Mouse (Mus musculus): ENCODE data around the gene Ly6f. TPM values are rescaled to one million over a fixed set of nuclear protein-coding genes. Genes with fewer than 3 reads are reported as not detected.
"Not testable (repeated sequence)": the region's sequence is repeated elsewhere in the genome, so short reads cannot be mapped to it uniquely, and the experiment has no call there.

The Ly6f gene
- polyA plus RNA-seq, 1 experiment from 2014 or later, result not detected

- H3K27me3 ChIP-seq (replicated peaks; ENCODE audit: control insufficient read depth, insufficient read depth, low read length), result no peaks in the 10 kb centered on the region
- no peaks in the 10 kb centered on the region for H3K4me1 ChIP-seq (ENCODE audit: control insufficient read depth, insufficient read depth, low read length)
- whole genome bisulfite sequencing, result 81% methylated on average over 5 of the region's 5 CpGs
- H3K9me3 ChIP-seq (replicated peaks; ENCODE audit: control insufficient read depth, low read length), result no peaks in the 10 kb centered on the region
- H3K4me2 ChIP-seq (ENCODE audit: low read length), result no peak overlapping the region
- H3K9ac ChIP-seq (ENCODE audit: low read length), result no peak overlapping the region
- H3K36me3 ChIP-seq (ENCODE audit: control insufficient read depth, insufficient read depth, low read length), result no peaks in the 10 kb centered on the region
- DNase-seq (ENCODE audit: low spot score) (no peak), ATAC-seq (no peak)
- H3K4me3 ChIP-seq (ENCODE audit: low read depth, low read length), result no peak overlapping the region
- H3K27ac ChIP-seq (ENCODE audit: low read depth, low read length), result no peak overlapping the region
Observed at GRCm38 (mm10) chr15:75268916-75269829, 952 bp downstream of the Ly6f start.

GRCm38 (mm10) chr15:75270169-75270568 lies 1.9 kb downstream of the Ly6f start:
- H3K9ac ChIP-seq (ENCODE audit: low read length), result no peak overlapping the region
- no peak for DNase-seq (ENCODE audit: low spot score)

GRCm38 (mm10) chr15:75270691-75271362 lies 2.6 kb downstream of the Ly6f start:
- H3K36me3 ChIP-seq (ENCODE audit: control insufficient read depth, insufficient read depth, low read length), result no peaks in the 10 kb centered on the region
- no peaks in the 10 kb centered on the region for H3K9me3 ChIP-seq (replicated peaks; ENCODE audit: control insufficient read depth, low read length)
- ATAC-seq (no peak), DNase-seq (ENCODE audit: low spot score) (no peak)
- H3K9ac ChIP-seq (ENCODE audit: low read length), result no peak overlapping the region
- no peak overlapping the region for H3K27ac ChIP-seq (ENCODE audit: low read depth, low read length)
- no peak overlapping the region for H3K4me2 ChIP-seq (ENCODE audit: low read length)
- no peak overlapping the region for H3K4me3 ChIP-seq (ENCODE audit: low read depth, low read length)
- no peaks in the 10 kb centered on the region for H3K27me3 ChIP-seq (replicated peaks; ENCODE audit: control insufficient read depth, insufficient read depth, low read length)
- H3K4me1 ChIP-seq (ENCODE audit: control insufficient read depth, insufficient read depth, low read length), result no peaks in the 10 kb centered on the region
- 84% methylated on average over 3 of the region's 3 CpGs for WGBS

More at GRCm38 (mm10) chr15:75270169-75270568, 1.9 kb downstream of the Ly6f start:
- H3K9me3 ChIP-seq (replicated peaks; ENCODE audit: control insufficient read depth, low read length), result no peaks in the 10 kb centered on the region
- no peaks in the 10 kb centered on the region for H3K4me1 ChIP-seq (ENCODE audit: control insufficient read depth, insufficient read depth, low read length)
- H3K36me3 ChIP-seq (ENCODE audit: control insufficient read depth, insufficient read depth, low read length), result no peaks in the 10 kb centered on the region
- no peak overlapping the region for H3K27ac ChIP-seq (ENCODE audit: low read depth, low read length)
- no peaks in the 10 kb centered on the region for H3K27me3 ChIP-seq (replicated peaks; ENCODE audit: control insufficient read depth, insufficient read depth, low read length)
- no peak overlapping the region for H3K4me2 ChIP-seq (ENCODE audit: low read length)
- no peak overlapping the region for H3K4me3 ChIP-seq (ENCODE audit: low read depth, low read length)
- ATAC-seq, result no peak

GRCm38 (mm10) chr15:75271426-75271825 lies 3.2 kb downstream of the Ly6f start:
- Histone ChIP-seq H3K27me3 (replicated peaks; ENCODE audit: control insufficient read depth, insufficient read depth, low read length) (no peaks in the 10 kb centered on the region), H3K36me3 (ENCODE audit: control insufficient read depth, insufficient read depth, low read length) (no peaks in the 10 kb centered on the region), H3K4me3 (ENCODE audit: low read depth, low read length) (no peak overlapping the region), H3K4me1 (ENCODE audit: control insufficient read depth, insufficient read depth, low read length) (no peaks in the 10 kb centered on the region), H3K27ac (ENCODE audit: low read depth, low read length) (no peak overlapping the region), H3K4me2 (ENCODE audit: low read length) (no peak overlapping the region), H3K9ac (ENCODE audit: low read length) (no peak overlapping the region), H3K9me3 (replicated peaks; ENCODE audit: control insufficient read depth, low read length) (no peaks in the 10 kb centered on the region)
- ATAC-seq (no peak), DNase-seq (ENCODE audit: low spot score) (no peak)
- WGBS, result 75% methylated on average over 1 of the region's 1 CpGs

GRCm38 (mm10) chr15:75271891-75272290 lies 3.7 kb downstream of the Ly6f start:
- 79% methylated on average over 3 of the region's 3 CpGs for WGBS
- DNase-seq (ENCODE audit: low spot score), result no peak
- Histone ChIP-seq H3K4me1 (ENCODE audit: control insufficient read depth, insufficient read depth, low read length) (no peaks in the 10 kb centered on the region), H3K36me3 (ENCODE audit: control insufficient read depth, insufficient read depth, low read length) (no peaks in the 10 kb centered on the region), H3K9me3 (replicated peaks; ENCODE audit: control insufficient read depth, low read length) (no peaks in the 10 kb centered on the region), H3K9ac (ENCODE audit: low read length) (no peak overlapping the region), H3K27ac (ENCODE audit: low read depth, low read length) (no peak overlapping the region), H3K27me3 (replicated peaks; ENCODE audit: control insufficient read depth, insufficient read depth, low read length) (no peaks in the 10 kb centered on the region), H3K4me3 (ENCODE audit: low read depth, low read length) (no peak overlapping the region), H3K4me2 (ENCODE audit: low read length) (no peak overlapping the region)
- ATAC-seq, result no peak

- H3K36me3 ChIP-seq (ENCODE audit: control insufficient read depth, insufficient read depth, low read length), result not testable (repeated sequence)
Observed at GRCm38 (mm10) chr15:75281991-75282390, 13.8 kb downstream of the Ly6f start.

GRCm38 (mm10) chr15:75286512-75286911 lies 18.3 kb downstream of the Ly6f start:
- H3K9me3 ChIP-seq (replicated peaks; ENCODE audit: control insufficient read depth, low read length); H3K4me3 ChIP-seq (ENCODE audit: low read depth, low read length); H3K27ac ChIP-seq (ENCODE audit: low read depth, low read length); DNase-seq (ENCODE audit: low spot score); H3K27me3 ChIP-seq (replicated peaks; ENCODE audit: control insufficient read depth, insufficient read depth, low read length); H3K9ac ChIP-seq (ENCODE audit: low read length); H3K4me1 ChIP-seq (ENCODE audit: control insufficient read depth, insufficient read depth, low read length); H3K36me3 ChIP-seq (ENCODE audit: control insufficient read depth, insufficient read depth, low read length); ATAC-seq; H3K4me2 ChIP-seq (ENCODE audit: low read length): not testable (repeated sequence)
- 85% methylated on average over 4 of the region's 4 CpGs for WGBS

More at GRCm38 (mm10) chr15:75281991-75282390, 13.8 kb downstream of the Ly6f start:
- H3K4me1 ChIP-seq (ENCODE audit: control insufficient read depth, insufficient read depth, low read length); H3K9me3 ChIP-seq (replicated peaks; ENCODE audit: control insufficient read depth, low read length); DNase-seq (ENCODE audit: low spot score); H3K27ac ChIP-seq (ENCODE audit: low read depth, low read length); H3K4me3 ChIP-seq (ENCODE audit: low read depth, low read length); H3K4me2 ChIP-seq (ENCODE audit: low read length); H3K27me3 ChIP-seq (replicated peaks; ENCODE audit: control insufficient read depth, insufficient read depth, low read length); ATAC-seq; H3K9ac ChIP-seq (ENCODE audit: low read length): not testable (repeated sequence)
- 59% methylated on average over 5 of the region's 5 CpGs for WGBS

GRCm38 (mm10) chr15:75292377-75292776 lies 24.2 kb downstream of the Ly6f start:
- H3K9me3 ChIP-seq (replicated peaks; ENCODE audit: control insufficient read depth, low read length), result no peaks in the 10 kb centered on the region
- ATAC-seq (no peak), DNase-seq (ENCODE audit: low spot score) (no peak)
- H3K4me3 ChIP-seq (ENCODE audit: low read depth, low read length), result no peak overlapping the region
- no peak overlapping the region for H3K27ac ChIP-seq (ENCODE audit: low read depth, low read length)
- H3K4me2 ChIP-seq (ENCODE audit: low read length), result no peak overlapping the region
- H3K9ac ChIP-seq (ENCODE audit: low read length), result no peak overlapping the region
- H3K4me1 ChIP-seq (ENCODE audit: control insufficient read depth, insufficient read depth, low read length), result no peaks in the 10 kb centered on the region
- WGBS, result 90% methylated on average over 1 of the region's 1 CpGs
- H3K36me3 ChIP-seq (ENCODE audit: control insufficient read depth, insufficient read depth, low read length), result no peaks in the 10 kb centered on the region
- H3K27me3 ChIP-seq (replicated peaks; ENCODE audit: control insufficient read depth, insufficient read depth, low read length), result no peaks in the 10 kb centered on the region

- H3K9ac ChIP-seq (ENCODE audit: low read length), result no peak overlapping the region
- no peak overlapping the region for H3K27ac ChIP-seq (ENCODE audit: low read depth, low read length)
- ATAC-seq, result no peak
- no peak overlapping the region for H3K4me2 ChIP-seq (ENCODE audit: low read length)
- WGBS, result 90% methylated on average over 7 of the region's 7 CpGs
- no peaks in the 10 kb centered on the region for H3K27me3 ChIP-seq (replicated peaks; ENCODE audit: control insufficient read depth, insufficient read depth, low read length)
- DNase-seq (ENCODE audit: low spot score), result no peak
- H3K4me1 ChIP-seq (ENCODE audit: control insufficient read depth, insufficient read depth, low read length), result no peaks in the 10 kb centered on the region
- no peaks in the 10 kb centered on the region for H3K36me3 ChIP-seq (ENCODE audit: control insufficient read depth, insufficient read depth, low read length)
- no peak overlapping the region for H3K4me3 ChIP-seq (ENCODE audit: low read depth, low read length)
- H3K9me3 ChIP-seq (replicated peaks; ENCODE audit: control insufficient read depth, low read length), result no peaks in the 10 kb centered on the region
Observed at GRCm38 (mm10) chr15:75293873-75294385, 25.7 kb downstream of the Ly6f start.
